Mouse (Mus musculus) bone marrow macrophage, adult 2 months (primary cell): Measurements from ENCODE around the gene Ly6g6f.

Source experiments
- CTCF ChIP-seq: IDR thresholded peaks from 2 replicates; pipeline ENCODE4 v1.5.1; 2012; ENCODE audit warnings: low read depth, mild to moderate bottlenecking, low read length, moderate library complexity
- POLR2A ChIP-seq: IDR thresholded peaks from 2 replicates; pipeline ENCODE4 v1.6.1; 2012; ENCODE audit warnings: mild to moderate bottlenecking, low read depth, low read length, borderline replicate concordance

DNA sequence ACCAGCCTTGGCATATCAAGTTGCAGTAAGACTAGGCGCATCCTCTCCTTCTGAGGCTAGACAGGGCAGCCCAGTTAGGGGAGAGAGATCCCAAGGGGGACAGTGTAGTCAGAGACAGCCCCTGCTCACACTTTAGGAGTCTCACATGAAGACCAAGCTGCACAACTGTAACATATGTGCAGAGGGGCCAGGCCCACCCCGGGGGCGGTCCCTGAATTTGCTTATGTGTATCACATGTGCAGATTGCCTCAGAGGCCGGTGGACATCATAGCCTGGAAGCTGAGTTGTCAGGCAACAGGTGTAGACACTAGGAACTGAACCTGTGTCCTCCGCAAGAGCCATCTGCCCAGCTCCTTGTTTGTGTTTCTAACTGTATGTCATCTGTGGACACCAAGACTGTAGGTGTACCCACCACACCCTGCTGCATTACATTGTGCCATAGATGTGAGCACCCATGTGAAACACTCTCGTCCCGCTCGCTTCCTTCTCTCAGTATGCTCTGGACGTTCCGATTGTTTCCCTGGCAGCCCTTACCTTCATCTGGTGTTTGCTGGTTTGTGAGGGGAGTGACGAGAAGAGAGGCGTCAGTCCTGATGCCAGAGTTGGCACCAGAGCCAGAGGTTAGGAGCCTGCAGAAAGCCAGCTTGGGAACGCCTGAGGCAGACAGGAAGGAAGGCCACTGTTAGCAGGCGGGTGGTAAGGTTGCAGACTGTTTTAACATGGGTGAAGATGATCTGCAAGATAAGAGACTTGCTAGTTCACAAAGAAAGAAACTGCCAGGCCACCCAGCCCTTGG is 7.2 kb upstream of the Ly6g6f start:
- TF ChIP-seq CTCF (no peak), POLR2A (no peak)
